Mouse (Mus musculus): ENCODE data around the gene 1110002E22Rik. TPM values are rescaled to one million over a fixed set of nuclear protein-coding genes. Genes with fewer than 3 reads are reported as not detected.

The 1110002E22Rik gene
- total and polyA plus RNA-seq, 2 experiments from 2014 or later: 0.05 to 0.10 TPM

GRCm38 (mm10) chr3:138118392-138118791, 53.5 kb downstream of the 1110002E22Rik start:
- H3K9me3 ChIP-seq (ENCODE audit: low read length): no peaks in the 10 kb centered on the region
- ATAC-seq: no peak
- no peak overlapping the region for H3K27ac ChIP-seq
- H3K9ac ChIP-seq (replicated peaks; ENCODE audit: low read length): no peak overlapping the region
- no peaks in the 10 kb centered on the region for H3K36me3 ChIP-seq (ENCODE audit: insufficient read depth, low read length)
- 82% methylated on average over 6 of the region's 6 CpGs for WGBS
- no peaks in the 10 kb centered on the region for H3K27me3 ChIP-seq (ENCODE audit: insufficient read depth, low read length)
- DNase-seq (ENCODE audit: low spot score): no peak
- H3K4me3 ChIP-seq (ENCODE audit: low read length): no peak overlapping the region
- no peak for TF ChIP-seq CTCF (IDR thresholded peaks at IDR 0.05; ENCODE audit: low read depth)
- H3K4me1 ChIP-seq (ENCODE audit: insufficient read depth, low read length): no peaks in the 10 kb centered on the region
- H3K4me2 ChIP-seq (ENCODE audit: low read depth, low read length): no peak overlapping the region

- H3K4me2 ChIP-seq (ENCODE audit: low read depth, low read length): no peak overlapping the region
- no peak for TF ChIP-seq CTCF (IDR thresholded peaks at IDR 0.05; ENCODE audit: low read depth)
- no peak overlapping the region for H3K27ac ChIP-seq
- H3K4me3 ChIP-seq (ENCODE audit: low read length): no peak overlapping the region
- H3K36me3 ChIP-seq (ENCODE audit: insufficient read depth, low read length): no peaks in the 10 kb centered on the region
- DNase-seq (ENCODE audit: low spot score): no peak
- no peaks in the 10 kb centered on the region for H3K9me3 ChIP-seq (ENCODE audit: low read length)
- 69% methylated on average over 14 of the region's 14 CpGs for WGBS
- no peaks in the 10 kb centered on the region for H3K27me3 ChIP-seq (ENCODE audit: insufficient read depth, low read length)
- ATAC-seq: no peak
- no peak overlapping the region for H3K9ac ChIP-seq (replicated peaks; ENCODE audit: low read length)
- no peaks in the 10 kb centered on the region for H3K4me1 ChIP-seq (ENCODE audit: insufficient read depth, low read length)
Measured at GRCm38 (mm10) chr3:138118831-138119230, 54.0 kb downstream of the 1110002E22Rik start.

DNA sequence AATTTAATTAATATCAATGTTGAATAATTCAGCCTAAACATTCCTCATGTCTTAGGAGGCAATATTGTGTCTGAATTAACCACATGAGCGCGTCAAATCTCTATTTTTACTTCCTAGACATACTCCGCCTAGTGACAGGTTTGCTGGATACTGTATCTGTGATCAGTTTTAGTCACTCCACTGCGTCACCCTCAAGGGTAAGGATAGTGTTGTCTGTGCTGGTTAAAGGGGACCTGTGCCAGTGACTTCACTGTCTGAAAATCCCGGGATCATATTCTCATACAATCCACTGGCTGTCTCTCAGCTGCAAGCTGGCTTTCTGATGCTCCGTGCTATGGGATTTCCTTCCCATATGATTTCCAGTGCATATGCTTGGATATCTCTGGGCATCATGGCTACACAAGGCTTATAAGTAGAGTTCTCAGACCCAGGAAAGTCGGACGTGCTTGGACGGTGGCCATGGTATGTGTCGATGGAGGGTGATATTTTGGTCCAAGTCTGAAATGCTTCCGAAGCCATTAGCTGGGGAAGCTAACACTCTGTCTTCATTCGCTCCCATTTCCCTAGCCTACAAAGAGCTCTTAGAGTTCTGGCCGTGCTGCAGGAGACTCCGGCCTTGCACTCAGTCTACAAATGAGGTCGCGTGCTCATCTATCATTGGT, 54.7 kb downstream of the 1110002E22Rik start:
- no peak for TF ChIP-seq CTCF (IDR thresholded peaks at IDR 0.05; ENCODE audit: low read depth)

GRCm38 (mm10) chr3:138121461-138121860, 56.6 kb downstream of the 1110002E22Rik start:
- no peaks in the 10 kb centered on the region for H3K27me3 ChIP-seq (ENCODE audit: insufficient read depth, low read length)
- no peak overlapping the region for H3K9ac ChIP-seq (replicated peaks; ENCODE audit: low read length)
- no peak for TF ChIP-seq CTCF (IDR thresholded peaks at IDR 0.05; ENCODE audit: low read depth)
- H3K9me3 ChIP-seq (ENCODE audit: low read length): no peaks in the 10 kb centered on the region
- 97% methylated on average over 2 of the region's 2 CpGs for WGBS
- H3K4me1 ChIP-seq (ENCODE audit: insufficient read depth, low read length): no peaks in the 10 kb centered on the region
- ATAC-seq (no peak), DNase-seq (ENCODE audit: low spot score) (no peak)
- H3K36me3 ChIP-seq (ENCODE audit: insufficient read depth, low read length): no peaks in the 10 kb centered on the region
- no peak overlapping the region for H3K4me2 ChIP-seq (ENCODE audit: low read depth, low read length)
- H3K4me3 ChIP-seq (ENCODE audit: low read length): no peak overlapping the region
- no peak overlapping the region for H3K27ac ChIP-seq

More for the DNA sequence above, 54.7 kb downstream of the 1110002E22Rik start:
- WGBS: 92% methylated on average over 16 of the region's 16 CpGs
- Histone ChIP-seq H3K27me3 (ENCODE audit: insufficient read depth, low read length) (no peaks in the 10 kb centered on the region), H3K4me1 (ENCODE audit: insufficient read depth, low read length) (no peaks in the 10 kb centered on the region), H3K4me3 (ENCODE audit: low read length) (no peak overlapping the region), H3K27ac (no peak overlapping the region), H3K9ac (replicated peaks; ENCODE audit: low read length) (no peak overlapping the region), H3K9me3 (ENCODE audit: low read length) (no peaks in the 10 kb centered on the region), H3K36me3 (ENCODE audit: insufficient read depth, low read length) (no peaks in the 10 kb centered on the region), H3K4me2 (ENCODE audit: low read depth, low read length) (no peak overlapping the region)
- no peak for ATAC-seq
- no peak for DNase-seq (ENCODE audit: low spot score)

DNA sequence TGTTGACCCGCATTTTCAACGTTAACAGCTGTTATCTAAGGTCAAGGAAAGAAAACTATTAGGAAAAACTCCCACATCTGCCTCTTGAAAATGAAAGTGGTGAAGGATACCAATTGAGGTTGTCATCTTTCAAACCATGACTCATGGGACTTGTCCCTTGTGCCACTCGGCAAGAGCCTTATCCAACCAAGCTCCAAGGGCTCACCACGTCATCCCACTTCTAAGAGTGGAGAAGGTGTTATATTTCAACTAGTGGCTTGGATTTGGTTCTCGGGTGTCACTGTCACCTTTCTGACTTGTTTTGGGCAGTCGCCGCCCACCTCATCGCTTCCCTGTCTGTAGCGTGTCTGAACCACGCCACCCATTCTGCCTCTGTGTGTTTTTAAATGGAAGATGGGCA, 59.0 kb downstream of the 1110002E22Rik start:
- Histone ChIP-seq H3K27ac (no peak overlapping the region), H3K4me3 (ENCODE audit: low read length) (no peak overlapping the region), H3K4me2 (ENCODE audit: low read depth, low read length) (no peak overlapping the region), H3K4me1 (ENCODE audit: insufficient read depth, low read length) (no peaks in the 10 kb centered on the region), H3K9me3 (ENCODE audit: low read length) (no peaks in the 10 kb centered on the region), H3K9ac (replicated peaks; ENCODE audit: low read length) (no peak overlapping the region), H3K27me3 (ENCODE audit: insufficient read depth, low read length) (no peaks in the 10 kb centered on the region), H3K36me3 (ENCODE audit: insufficient read depth, low read length) (no peaks in the 10 kb centered on the region)
- WGBS: 90% methylated on average over 10 of the region's 10 CpGs
- no peak for DNase-seq (ENCODE audit: low spot score)
- no peak for ATAC-seq
- TF ChIP-seq CTCF (IDR thresholded peaks at IDR 0.05; ENCODE audit: low read depth): no peak

DNA sequence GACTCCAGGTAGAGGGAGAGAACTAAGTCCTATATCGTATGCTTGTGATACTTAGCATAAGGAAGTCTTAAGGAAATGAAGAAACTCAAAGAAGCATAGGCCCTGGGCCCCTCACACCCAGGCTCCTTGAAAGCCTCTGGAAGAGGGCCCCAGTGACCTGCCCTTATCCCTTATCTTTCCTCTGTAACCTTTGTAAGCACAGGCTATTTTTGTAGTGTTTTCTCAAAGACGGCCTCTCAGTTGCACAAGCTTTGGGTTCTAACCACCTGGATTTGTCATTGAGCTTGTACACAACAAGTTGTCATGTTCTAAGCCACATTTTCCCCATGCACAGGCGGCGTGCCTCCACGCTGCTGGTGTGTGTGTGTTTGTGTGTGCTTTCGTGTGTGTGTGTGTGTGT, 64.3 kb downstream of the 1110002E22Rik start:
- DNase-seq (ENCODE audit: low spot score): no peak
- WGBS: 95% methylated on average over 6 of the region's 6 CpGs
- Histone ChIP-seq H3K36me3 (ENCODE audit: insufficient read depth, low read length) (no peaks in the 10 kb centered on the region), H3K9ac (replicated peaks; ENCODE audit: low read length) (no peak overlapping the region), H3K27me3 (ENCODE audit: insufficient read depth, low read length) (no peaks in the 10 kb centered on the region), H3K4me1 (ENCODE audit: insufficient read depth, low read length) (no peaks in the 10 kb centered on the region), H3K4me2 (ENCODE audit: low read depth, low read length) (no peak overlapping the region), H3K4me3 (ENCODE audit: low read length) (no peak overlapping the region), H3K9me3 (ENCODE audit: low read length) (no peaks in the 10 kb centered on the region), H3K27ac (no peak overlapping the region)
- no peak for ATAC-seq
- TF ChIP-seq CTCF (IDR thresholded peaks at IDR 0.05; ENCODE audit: low read depth): no peak

DNA sequence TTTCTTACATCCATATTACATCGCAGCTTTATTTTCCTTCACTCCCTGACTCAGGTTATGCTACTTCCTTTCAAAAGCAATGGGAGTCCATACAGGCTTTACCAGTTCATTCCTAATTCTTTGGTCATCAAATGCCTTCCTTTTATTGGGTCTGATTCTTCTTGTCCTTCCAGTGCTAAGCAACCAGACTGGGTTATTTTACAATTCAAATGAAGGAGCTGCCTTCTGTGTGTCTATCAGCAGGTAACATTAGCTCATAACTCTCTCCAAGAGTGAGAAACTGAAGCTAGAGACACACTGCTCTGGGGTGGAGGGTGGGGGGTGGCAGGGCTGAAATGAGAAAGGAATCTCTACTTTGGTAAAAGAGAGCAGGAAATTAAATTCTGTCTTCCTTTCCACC, 65.8 kb downstream of the 1110002E22Rik start:
- TF ChIP-seq CTCF (IDR thresholded peaks at IDR 0.05; ENCODE audit: low read depth): no peak
- no peak overlapping the region for H3K4me3 ChIP-seq (ENCODE audit: low read length)
- H3K27me3 ChIP-seq (ENCODE audit: insufficient read depth, low read length): no peaks in the 10 kb centered on the region
- H3K4me1 ChIP-seq (ENCODE audit: insufficient read depth, low read length): no peaks in the 10 kb centered on the region
- WGBS: 23% methylated on average over 1 of the region's 1 CpGs
- H3K9me3 ChIP-seq (ENCODE audit: low read length): no peaks in the 10 kb centered on the region
- H3K9ac ChIP-seq (replicated peaks; ENCODE audit: low read length): no peak overlapping the region
- H3K4me2 ChIP-seq (ENCODE audit: low read depth, low read length): no peak overlapping the region
- ATAC-seq (no peak), DNase-seq (ENCODE audit: low spot score) (no peak)
- H3K36me3 ChIP-seq (ENCODE audit: insufficient read depth, low read length): no peaks in the 10 kb centered on the region
- no peak overlapping the region for H3K27ac ChIP-seq

Other genes starting within 250 kb of the 1110002E22Rik start
- gene H2afz, start 200.6 kb upstream of the 1110002E22Rik start, total RNA-seq (2014; rRNA removed): 542 and 567 TPM in 2 replicates
- gene H2afz, start 200.6 kb upstream of the 1110002E22Rik start, polyA plus RNA-seq (2015; fragmentation: Nextera tagmentation; extraction: Ambion mirVana): 814 and 865 TPM in 2 replicates
- 22.4 and 22.5 TPM in 2 replicates for gene Dnajb14, start 197.4 kb upstream of the 1110002E22Rik start, total RNA-seq (2014; rRNA removed)
- 19.2 and 21.9 TPM in 2 replicates for gene Dnajb14, start 197.4 kb upstream of the 1110002E22Rik start, polyA plus RNA-seq (2015; fragmentation: Nextera tagmentation; extraction: Ambion mirVana)
- gene Lamtor3, start 146.5 kb upstream of the 1110002E22Rik start, total RNA-seq (2014; rRNA removed): 78.9 and 84.2 TPM in 2 replicates
- gene Lamtor3, start 146.5 kb upstream of the 1110002E22Rik start, polyA plus RNA-seq (2015; fragmentation: Nextera tagmentation; extraction: Ambion mirVana): 108 and 112 TPM in 2 replicates
- 1.3 and 2.6 TPM in 2 replicates for gene Dapp1, start 83.5 kb upstream of the 1110002E22Rik start, total RNA-seq (2014; rRNA removed)
- 1.9 and 2.3 TPM in 2 replicates for gene Dapp1, start 83.5 kb upstream of the 1110002E22Rik start, polyA plus RNA-seq (2015; fragmentation: Nextera tagmentation; extraction: Ambion mirVana)
- gene Gm5105, start 2.3 kb downstream of the 1110002E22Rik start, total RNA-seq (2014; rRNA removed): not detected in 2 replicates
- 0.11 and 0.18 TPM in 2 replicates for gene Gm5105, start 2.3 kb downstream of the 1110002E22Rik start, polyA plus RNA-seq (2015; fragmentation: Nextera tagmentation; extraction: Ambion mirVana)
- 2.8 and 3.1 TPM in 2 replicates for gene Trmt10a, start 78.4 kb downstream of the 1110002E22Rik start, total RNA-seq (2014; rRNA removed)
- gene Trmt10a, start 78.4 kb downstream of the 1110002E22Rik start, polyA plus RNA-seq (2015; fragmentation: Nextera tagmentation; extraction: Ambion mirVana): 8.7 and 9.3 TPM in 2 replicates
- gene Mttp, start 79.9 kb downstream of the 1110002E22Rik start, total RNA-seq (2014; rRNA removed): 3.3 and 4.5 TPM in 2 replicates
- 6.3 and 6.6 TPM in 2 replicates for gene Mttp, start 79.9 kb downstream of the 1110002E22Rik start, polyA plus RNA-seq (2015; fragmentation: Nextera tagmentation; extraction: Ambion mirVana)
- not detected in 2 replicates for gene 4930579F01Rik, start 128.8 kb downstream of the 1110002E22Rik start, total RNA-seq (2014; rRNA removed)
- gene 4930579F01Rik, start 128.8 kb downstream of the 1110002E22Rik start, polyA plus RNA-seq (2015; fragmentation: Nextera tagmentation; extraction: Ambion mirVana): 0.09 TPM in 1 of 2 replicates, not detected in the other
- 0.22 and 0.37 TPM in 2 replicates for gene Adh7, start 152.7 kb downstream of the 1110002E22Rik start, total RNA-seq (2014; rRNA removed)
- 0.70 and 1.2 TPM in 2 replicates for gene Adh7, start 152.7 kb downstream of the 1110002E22Rik start, polyA plus RNA-seq (2015; fragmentation: Nextera tagmentation; extraction: Ambion mirVana)
- gene Adh1, start 195.9 kb downstream of the 1110002E22Rik start, total RNA-seq (2014; rRNA removed): 0.97 and 1.3 TPM in 2 replicates
- 3.8 and 4.5 TPM in 2 replicates for gene Adh1, start 195.9 kb downstream of the 1110002E22Rik start, polyA plus RNA-seq (2015; fragmentation: Nextera tagmentation; extraction: Ambion mirVana)
- gene Adh6a, start 248.2 kb downstream of the 1110002E22Rik start, total RNA-seq (2014; rRNA removed): not detected in 2 replicates
- gene Adh6a, start 248.2 kb downstream of the 1110002E22Rik start, polyA plus RNA-seq (2015; fragmentation: Nextera tagmentation; extraction: Ambion mirVana): not detected in 2 replicates